Mouse (Mus musculus): ENCODE measurements at regions not wholly inside any gene's neighbourhood (a gene's known extent, or its start where the extent isn't known, plus 50 kb on each side); places are given as distances from the start of the nearest gene placed in this dataset.

- DNase-seq: no peak
Measured at GRCm38 (mm10) chr19:56105452-56106091, 181.4 kb upstream of the Habp2 start.

GRCm38 (mm10) chr19:56108796-56109195 is 178.1 kb upstream of the Habp2 start:
- no peak for DNase-seq

GRCm38 (mm10) chr19:56115552-56116284 is 171.2 kb upstream of the Habp2 start:
- no peak for DNase-seq

DNA sequence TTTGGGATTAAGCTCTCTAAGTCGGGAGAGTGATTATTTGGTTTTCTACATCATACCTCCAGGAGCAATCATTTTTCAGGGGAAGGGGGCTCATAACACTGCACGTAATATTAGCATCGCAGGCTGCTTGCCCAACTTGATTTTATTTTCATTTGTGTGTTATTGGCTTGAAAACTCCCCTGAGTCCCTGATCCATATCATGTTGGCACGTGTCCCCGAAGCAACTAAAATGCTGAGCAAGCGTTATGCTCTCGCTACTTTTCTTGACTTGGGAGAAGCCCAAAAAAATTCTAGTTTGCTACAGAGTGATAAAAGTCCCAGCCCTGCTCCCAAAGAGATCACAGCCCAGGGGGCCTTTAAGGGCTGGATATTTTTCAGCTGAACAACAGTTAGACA is 170.7 kb upstream of the Habp2 start:
- DNase-seq: no peak

GRCm38 (mm10) chr19:56120723-56121122 is 166.2 kb upstream of the Habp2 start:
- DNase-seq: no peak

GRCm38 (mm10) chr19:56122186-56122585 is 164.8 kb upstream of the Habp2 start:
- DNase-seq: no peak

GRCm38 (mm10) chr19:56131556-56131955 is 155.4 kb upstream of the Habp2 start:
- DNase-seq: no peak

- DNase-seq: no peak
Measured at GRCm38 (mm10) chr19:56132911-56133562, 153.9 kb upstream of the Habp2 start.

DNA sequence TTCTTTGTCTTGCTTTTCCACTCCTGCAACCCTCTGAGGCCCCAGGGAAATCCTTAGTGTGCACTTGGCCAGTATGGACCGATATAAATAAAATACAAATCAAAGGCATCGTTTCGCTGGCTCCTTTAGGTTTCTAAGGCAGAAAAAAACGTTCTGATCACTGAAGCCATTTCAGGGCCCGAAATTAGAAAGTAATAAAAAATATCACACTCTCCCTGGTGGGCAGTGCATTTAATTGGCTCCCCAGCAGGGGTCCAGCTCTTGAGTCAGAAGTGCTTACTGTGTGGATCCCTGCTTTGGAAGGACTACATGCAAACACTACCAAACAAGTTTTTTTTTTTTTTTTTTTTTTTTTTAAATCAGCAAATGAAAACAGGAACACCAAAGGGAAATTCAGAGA is 153.4 kb upstream of the Habp2 start:
- DNase-seq: no peak

- peak; percentile 7 to 21 for DNase-seq
Measured at GRCm38 (mm10) chr19:56134081-56134818, 152.7 kb upstream of the Habp2 start.

DNA sequence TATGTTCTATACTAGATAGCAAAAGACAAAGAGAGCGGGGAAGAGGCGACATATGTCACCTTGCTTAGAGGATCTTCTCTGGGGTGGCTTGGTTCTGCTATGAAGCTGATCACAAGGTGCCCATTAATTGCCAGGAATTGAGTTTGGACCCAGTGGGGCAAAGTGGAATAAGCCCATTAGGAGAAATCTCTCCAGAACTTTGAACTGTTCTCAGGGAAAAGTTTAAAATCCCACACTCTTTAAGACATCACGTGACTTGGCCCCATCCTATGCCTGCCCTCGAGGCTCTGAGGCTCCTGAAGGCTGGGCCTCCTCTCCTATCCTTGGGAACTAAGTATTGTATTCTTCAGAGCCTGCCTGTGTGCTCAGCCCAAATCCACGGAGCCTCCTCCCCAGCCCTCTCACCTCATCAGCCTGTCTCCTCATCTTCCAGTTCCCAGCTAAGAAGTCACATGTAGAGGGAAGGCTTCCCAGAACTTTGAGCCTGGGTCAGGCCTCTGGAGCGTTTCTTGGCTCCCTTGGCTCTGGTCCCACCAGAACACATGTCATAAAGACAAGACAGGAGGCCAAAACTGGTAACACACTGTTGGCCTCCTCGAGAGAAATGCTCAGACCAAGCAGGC is 151.5 kb upstream of the Habp2 start:
- DNase-seq: no peak

- no peak for DNase-seq
Measured at GRCm38 (mm10) chr19:56140540-56140939, 146.4 kb upstream of the Habp2 start.

- no peak for DNase-seq
Measured at GRCm38 (mm10) chr19:56144221-56144620, 142.7 kb upstream of the Habp2 start.

DNA sequence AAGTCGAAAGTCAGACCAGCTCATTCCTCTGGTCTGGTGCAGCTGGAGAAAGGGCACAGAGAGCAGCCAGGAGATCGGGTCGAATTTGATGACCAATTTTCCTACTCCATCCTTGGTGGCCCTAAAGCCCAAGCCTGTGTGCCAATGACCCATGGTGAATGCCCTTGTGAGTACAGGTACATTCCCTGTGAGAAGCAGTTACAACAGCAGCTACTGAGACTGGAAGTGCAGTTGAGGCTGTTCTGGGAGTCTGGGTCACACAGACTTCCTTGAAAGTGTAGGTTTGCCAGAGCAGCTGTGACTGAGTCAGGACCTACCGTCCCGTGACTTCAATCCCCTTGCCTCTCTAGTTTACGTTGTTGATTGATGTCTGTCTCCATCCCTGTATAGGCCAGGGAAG is 129.8 kb upstream of the Habp2 start:
- no peak for DNase-seq

- DNase-seq: no peak
Measured at GRCm38 (mm10) chr19:56162156-56162555, 124.8 kb upstream of the Habp2 start.

DNA sequence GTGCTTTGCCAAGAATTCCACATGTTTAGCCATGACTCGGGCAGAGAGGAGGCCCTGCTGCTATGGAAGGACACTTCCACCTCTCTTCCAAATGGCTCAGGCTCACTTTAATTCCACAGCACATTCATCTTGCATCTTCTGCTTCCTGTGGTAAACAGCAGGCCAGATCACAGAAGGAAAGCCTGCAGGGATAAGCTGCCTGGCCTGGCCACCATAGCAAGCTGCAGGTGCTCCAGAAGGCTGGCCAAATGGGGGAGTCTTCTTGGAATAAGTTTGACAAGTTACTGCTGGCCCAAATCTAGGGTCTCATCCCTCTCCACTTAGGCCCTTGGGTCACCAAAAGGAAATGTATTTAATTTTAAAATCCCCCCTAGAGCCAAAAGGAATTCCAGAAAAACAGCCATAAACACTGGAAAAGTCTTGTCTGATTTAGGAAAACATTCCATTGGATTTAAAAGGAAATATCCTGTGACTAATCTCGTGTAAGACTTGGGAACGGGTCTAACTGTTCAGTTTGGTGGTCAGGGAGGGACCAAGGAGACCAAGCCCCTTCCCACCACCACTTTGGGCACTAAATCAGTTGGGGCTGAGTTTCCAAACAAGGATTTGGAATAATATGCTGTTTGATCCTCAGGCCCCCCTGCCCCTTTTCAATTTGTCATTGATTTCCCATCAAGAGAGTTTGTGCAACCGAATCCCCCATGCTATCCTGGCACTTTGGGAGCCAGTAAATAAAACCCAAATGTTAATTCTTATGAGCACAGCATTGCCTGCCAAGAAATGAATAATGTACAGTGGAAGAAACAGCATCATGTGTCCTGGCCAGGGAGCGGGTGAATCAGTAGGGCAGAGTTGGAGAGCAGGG is 117.6 kb upstream of the Habp2 start:
- DNase-seq: no peak

GRCm38 (mm10) chr19:56169998-56170274 is 117.0 kb upstream of the Habp2 start:
- no peak for DNase-seq

DNA sequence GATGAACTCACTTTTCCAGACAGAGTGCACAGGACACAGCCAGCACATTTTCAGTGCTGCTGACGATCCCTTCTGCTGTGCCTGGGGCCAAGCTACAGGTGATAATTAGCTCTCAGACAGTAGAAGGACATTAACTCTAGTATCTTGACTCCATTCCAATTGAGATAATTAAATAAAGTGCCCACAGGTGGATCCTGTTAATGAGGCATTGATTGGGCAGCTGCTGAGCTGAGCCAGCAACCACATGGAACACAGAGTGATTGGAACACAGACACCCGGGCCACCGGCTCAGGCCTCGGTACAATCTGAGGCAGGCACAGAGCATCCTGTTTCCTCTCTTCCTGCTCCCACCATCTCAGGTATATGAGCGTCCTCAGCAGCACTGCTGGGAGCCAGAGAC is 114.5 kb upstream of the Habp2 start:
- no peak for DNase-seq

DNA sequence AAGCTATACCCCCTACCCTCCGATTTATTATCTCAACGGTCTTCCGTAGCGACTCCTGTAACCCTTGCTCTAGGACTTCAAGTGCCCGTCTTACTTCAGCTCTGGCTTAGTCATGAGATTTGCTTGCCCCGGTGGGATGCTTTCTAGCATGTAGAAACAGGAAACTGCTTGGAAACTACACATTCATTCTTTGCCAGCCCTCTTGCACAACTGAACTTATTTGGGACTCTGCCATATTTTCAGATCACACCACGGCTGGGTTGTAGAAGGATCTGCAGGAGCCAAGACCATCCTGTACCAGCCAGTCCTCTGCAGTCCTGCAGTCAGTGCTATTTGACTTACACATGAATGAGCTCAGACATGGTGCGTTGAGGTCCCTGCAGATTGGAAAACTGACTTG is 110.9 kb upstream of the Habp2 start:
- DNase-seq: no peak

DNA sequence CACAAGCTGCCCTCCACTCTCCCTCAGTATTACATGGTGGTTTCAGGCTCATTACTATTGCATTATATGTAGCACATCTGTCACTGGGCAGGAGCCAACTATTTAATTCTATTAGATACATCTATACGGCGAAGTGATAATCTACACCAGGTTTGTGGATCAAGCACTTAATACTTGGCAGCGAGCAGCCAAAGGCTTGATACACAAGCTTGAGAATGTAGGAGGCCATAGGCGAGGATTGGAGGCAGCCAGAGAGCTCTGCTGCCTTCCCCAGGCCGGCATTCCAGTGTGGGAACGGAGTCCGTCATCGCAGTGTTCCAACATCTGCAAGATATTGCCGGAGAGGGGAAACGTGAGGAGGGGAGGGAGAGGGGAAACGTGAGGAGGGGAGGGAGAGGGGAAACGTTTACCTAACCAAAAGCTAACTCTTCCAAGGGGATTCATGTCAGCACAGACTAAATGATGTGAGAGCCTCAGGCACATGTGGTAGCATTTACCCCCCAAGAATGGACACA is 109.6 kb upstream of the Habp2 start:
- DNase-seq: no peak

DNA sequence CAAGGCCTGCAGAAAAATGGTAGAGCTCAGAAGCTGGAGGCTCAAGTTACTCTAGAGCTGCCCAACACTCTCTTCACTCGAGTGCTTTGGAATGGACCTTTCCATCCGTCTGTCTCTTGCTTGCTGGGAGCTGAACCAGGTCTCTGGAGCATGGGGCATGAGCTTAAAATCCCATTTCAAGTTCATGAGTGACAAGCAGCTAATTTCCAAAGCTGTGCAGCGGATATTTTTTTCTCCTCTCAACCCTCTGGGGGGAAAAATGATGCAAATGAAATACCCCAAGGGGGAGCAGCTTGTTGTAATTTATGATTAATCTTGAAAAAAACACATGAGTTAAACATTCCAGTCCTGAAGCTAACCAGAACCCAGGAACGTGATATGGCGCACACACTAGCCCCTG is 101.2 kb upstream of the Habp2 start:
- no peak for DNase-seq

- no peak for DNase-seq
Measured at GRCm38 (mm10) chr19:56189185-56189584, 97.8 kb upstream of the Habp2 start.
